Comparison of ENCODE assay signal across 10 mouse cellular contexts in the genomic region with DNA sequence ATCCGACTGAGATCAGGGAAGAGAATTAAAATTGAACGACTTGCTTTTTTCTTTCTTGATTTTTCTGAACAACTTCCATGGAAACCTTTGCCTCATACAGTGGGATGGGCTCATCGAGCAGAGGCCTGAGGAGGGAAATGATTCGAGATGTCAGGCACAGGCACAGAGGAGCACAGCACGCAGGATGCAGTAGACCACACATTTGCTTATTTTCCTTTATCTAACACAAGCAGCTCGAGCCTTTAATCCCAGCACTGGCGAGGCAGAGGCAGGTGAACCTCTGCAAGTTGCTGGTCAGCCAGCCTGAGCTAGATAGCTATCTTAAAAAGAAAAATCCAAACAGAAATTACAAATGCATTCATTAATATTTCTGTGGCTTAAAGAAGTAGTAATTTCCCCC. TPM values are rescaled to one million over a fixed set of nuclear protein-coding genes. Genes with fewer than 3 reads are reported as not detected.
DNase-seq lines count a peak whose midpoint lies in the region; ATAC-seq and TF ChIP-seq lines count a peak whose summit lies in the region.
"Had no signal": no experiment of that assay in that cellular context is flagged by ENCODE, and none has a peak within 500 bp of the region (broad histone marks: within the 10 kb centered on the region; RNA-seq: fewer than 3 reads in every experiment).

No protein-coding gene starts in this region.

- H3K4me3 ChIP-seq in hindbrain, embryonic 12.5 days = no peak overlapping the region
- H3K4me3 ChIP-seq in hindbrain, embryonic 11.5 days (ENCODE audit: low read depth, low read length) = no peak overlapping the region
- H3K4me3 ChIP-seq in C2C12 (ENCODE audit: insufficient read depth, poor library complexity, severe bottlenecking) = peak overlapping the region; percentile 14
- H3K4me3 ChIP-seq in embryonic facial prominence, embryonic 12.5 days = no peak overlapping the region
- peak overlapping the region; percentile 97 for H3K4me3 ChIP-seq in liver, postnatal 0 days (ENCODE audit: low read depth, low read length)

- no peak for TF ChIP-seq CTCF in C2C12 (IDR thresholded peaks at IDR 0.05; ENCODE audit: control insufficient read depth, insufficient read depth, insufficient read length)
- TF ChIP-seq CTCF in liver, postnatal 0 days (IDR thresholded peaks at IDR 0.05; ENCODE audit: low read depth) = no peak

- peaks cover 2% of the 10 kb centered on the region for H3K79me3 ChIP-seq in C2C12 (ENCODE audit: low read depth)

- ATAC-seq in hindbrain, embryonic 12.5 days (ENCODE audit: low FRiP score) = no peak
- no peak for ATAC-seq in hindbrain, embryonic 11.5 days (ENCODE audit: low FRiP score)
- no peak for ATAC-seq in embryonic facial prominence, embryonic 12.5 days (ENCODE audit: insufficient number of reproducible peaks, insufficient read depth, low FRiP score, low TSS enrichment)
- no peak for ATAC-seq in liver, postnatal 0 days
- no peak for ATAC-seq in monocyte, adult 5-6 weeks (replicated peaks; ENCODE audit: insufficient number of reproducible peaks, low FRiP score, low TSS enrichment, poor library complexity, severe bottlenecking)

- H3K9me3 ChIP-seq in hindbrain, embryonic 12.5 days (replicated peaks) = no peaks in the 10 kb centered on the region
- no peaks in the 10 kb centered on the region for H3K9me3 ChIP-seq in hindbrain, embryonic 11.5 days (ENCODE audit: control insufficient read depth, low read length)
- H3K9me3 ChIP-seq in embryonic facial prominence, embryonic 12.5 days = no peaks in the 10 kb centered on the region
- H3K9me3 ChIP-seq in liver, postnatal 0 days (ENCODE audit: low read length) = no peaks in the 10 kb centered on the region

- no peak; the same call in 1 of the 2 replicates for TF ChIP-seq EP300 in liver, postnatal 0 days (IDR thresholded peaks at IDR 0.05; ENCODE audit: low read depth)

- H3K4me1 ChIP-seq in hindbrain, embryonic 12.5 days = peaks cover 18% of the 10 kb centered on the region
- 0 out of 2 replicates have a peak, but pooled peaks cover 2% of the 10 kb centered on the region for H3K4me1 ChIP-seq in hindbrain, embryonic 11.5 days (replicated peaks; ENCODE audit: control insufficient read depth, insufficient read depth, low read length)
- peaks cover 14% of the 10 kb centered on the region for H3K4me1 ChIP-seq in embryonic facial prominence, embryonic 12.5 days
- peaks cover 15% of the 10 kb centered on the region for H3K4me1 ChIP-seq in liver, postnatal 0 days (ENCODE audit: insufficient read depth)

- no peaks in the 10 kb centered on the region for H3K27me3 ChIP-seq in hindbrain, embryonic 12.5 days
- H3K27me3 ChIP-seq in hindbrain, embryonic 11.5 days (ENCODE audit: control insufficient read depth, insufficient read depth, low read length) = no peaks in the 10 kb centered on the region
- H3K27me3 ChIP-seq in C2C12 (ENCODE audit: control insufficient read depth, insufficient read depth, insufficient read length) = no peaks in the 10 kb centered on the region
- H3K27me3 ChIP-seq in embryonic facial prominence, embryonic 12.5 days = no peaks in the 10 kb centered on the region
- H3K27me3 ChIP-seq in liver, postnatal 0 days (ENCODE audit: insufficient read depth, low read length) = no peaks in the 10 kb centered on the region

- peak overlapping the region; percentile 37 for H3ac ChIP-seq in C2C12 (ENCODE audit: control insufficient read depth, insufficient read length, low read depth)

- no peak overlapping the region for H3K27ac ChIP-seq in hindbrain, embryonic 12.5 days
- no peak overlapping the region for H3K27ac ChIP-seq in hindbrain, embryonic 11.5 days (ENCODE audit: low read depth, low read length)
- H3K27ac ChIP-seq in embryonic facial prominence, embryonic 12.5 days = no peak overlapping the region
- H3K27ac ChIP-seq in liver, postnatal 0 days (ENCODE audit: low read depth) = peak overlapping the region; percentile 84; the same call in 1 of the 2 replicates

- H3K9ac ChIP-seq in hindbrain, embryonic 12.5 days = no peak overlapping the region
- no peak overlapping the region for H3K9ac ChIP-seq in hindbrain, embryonic 11.5 days (ENCODE audit: low read depth, low read length)
- peak overlapping the region; percentile 24; the same call in 1 of the 2 replicates for H3K9ac ChIP-seq in embryonic facial prominence, embryonic 12.5 days
- peak overlapping the region; percentile 99 for H3K9ac ChIP-seq in liver, postnatal 0 days (replicated peaks)

- H3K36me3 ChIP-seq in hindbrain, embryonic 12.5 days = peaks cover 16% of the 10 kb centered on the region
- H3K36me3 ChIP-seq in hindbrain, embryonic 11.5 days (ENCODE audit: control insufficient read depth, insufficient read depth, low read length) = no peaks in the 10 kb centered on the region
- peaks cover 14% of the 10 kb centered on the region for H3K36me3 ChIP-seq in C2C12 (ENCODE audit: control insufficient read depth, insufficient read depth)
- peaks cover 14% of the 10 kb centered on the region for H3K36me3 ChIP-seq in embryonic facial prominence, embryonic 12.5 days
- H3K36me3 ChIP-seq in liver, postnatal 0 days (replicated peaks; ENCODE audit: insufficient read depth, low read length) = peaks cover 22% of the 10 kb centered on the region

- no peak for DNase-seq in hindbrain, embryonic 11.5 days (ENCODE audit: low spot score)
- DNase-seq in liver, postnatal 0 days = no peak
- no peak for DNase-seq in embryo, embryonic 11 days
- no peak for DNase-seq in kidney, adult 9 months
- DNase-seq: cerebellum, postnatal 36 days; spleen, adult 18-20 months had no signal

- WGBS in hindbrain, embryonic 12.5 days = 51% methylated on average over 7 of the region's 7 CpGs
- WGBS in hindbrain, embryonic 11.5 days = 55% methylated on average over 7 of the region's 7 CpGs
- WGBS in embryonic facial prominence, embryonic 12.5 days = 46% methylated on average over 7 of the region's 7 CpGs
- WGBS in liver, postnatal 0 days (ENCODE audit: insufficient replicate concordance) = 25% methylated on average over 7 of the region's 7 CpGs

- peak overlapping the region; percentile 84 for H3K4me2 ChIP-seq in hindbrain, embryonic 12.5 days (replicated peaks)
- no peak overlapping the region for H3K4me2 ChIP-seq in hindbrain, embryonic 11.5 days (replicated peaks; ENCODE audit: low read depth, low read length)
- H3K4me2 ChIP-seq in embryonic facial prominence, embryonic 12.5 days (replicated peaks) = no peak overlapping the region
- H3K4me2 ChIP-seq in liver, postnatal 0 days (ENCODE audit: low read depth, low read length) = peak overlapping the region; percentile 98

- peaks cover 14% of the 10 kb centered on the region for H3K79me2 ChIP-seq in C2C12 (ENCODE audit: control insufficient read depth, insufficient read depth)

TF ChIP-seq in C2C12, 6 proteins besides CTCF, POLR2A, EP300 and RAD21 (continues in another document):
- TF ChIP-seq FOSL1 (IDR thresholded peaks at IDR 0.05; ENCODE audit: insufficient read depth, low read length, poor library complexity, severe bottlenecking) (no peak), CEBPB (IDR thresholded peaks at IDR 0.05; ENCODE audit: low read depth) (no peak), USF1 (IDR thresholded peaks at IDR 0.05; ENCODE audit: low read depth) (no peak), MYOG (IDR thresholded peaks at IDR 0.05; ENCODE audit: control insufficient read depth, extremely low read depth, insufficient read length) (no peak), MYOD1 (IDR thresholded peaks at IDR 0.05; ENCODE audit: control insufficient read depth, insufficient read length, low read depth) (no peak)

RNA-seq across cellular contexts. Expression of gene Donson, which starts 1.2 kb away (rescaled TPM):
- polyA plus RNA-seq in hindbrain, embryonic 12.5 days (2016; fragmentation: Nextera tagmentation; extraction: Ambion mirVana) = 28.9 and 31.0 TPM in 2 replicates
- 33.4 and 38.5 TPM in 2 replicates for polyA plus RNA-seq in hindbrain, embryonic 11.5 days (2014; fragmentation: Nextera tagmentation; extraction: Ambion mirVana)
- polyA plus RNA-seq in C2C12 (2012; fragmentation: generic; extraction: Trizol) = 12.2 TPM
- polyA plus RNA-seq in embryonic facial prominence, embryonic 12.5 days (2016; fragmentation: Nextera tagmentation; extraction: Ambion mirVana) = 32.7 and 32.8 TPM in 2 replicates
- 12.4 and 14.2 TPM in 2 replicates for polyA plus RNA-seq in liver, postnatal 0 days (2015; fragmentation: Nextera tagmentation; extraction: Ambion mirVana)
- total RNA-seq in monocyte, adult 5-6 weeks (2017) = 44.3 to 63.9 TPM (median 50.9 TPM) in 3 replicates

RNA-seq across cellular contexts. Expression of gene Cryzl1, which starts 39.0 kb away (rescaled TPM):
- 81.1 and 83.4 TPM in 2 replicates for polyA plus RNA-seq in hindbrain, embryonic 12.5 days (2016; fragmentation: Nextera tagmentation; extraction: Ambion mirVana)
- 75.6 and 93.4 TPM in 2 replicates for polyA plus RNA-seq in hindbrain, embryonic 11.5 days (2014; fragmentation: Nextera tagmentation; extraction: Ambion mirVana)
- 16.7 TPM for polyA plus RNA-seq in C2C12 (2012; fragmentation: generic; extraction: Trizol)
- 69.1 and 70.1 TPM in 2 replicates for polyA plus RNA-seq in embryonic facial prominence, embryonic 12.5 days (2016; fragmentation: Nextera tagmentation; extraction: Ambion mirVana)
- 27.3 and 27.4 TPM in 2 replicates for polyA plus RNA-seq in liver, postnatal 0 days (2015; fragmentation: Nextera tagmentation; extraction: Ambion mirVana)
- 77.1 to 114 TPM (median 103 TPM) in 3 replicates for total RNA-seq in monocyte, adult 5-6 weeks (2017)

RNA-seq across cellular contexts. Expression of gene Itsn1, which starts 39.3 kb away (rescaled TPM):
- 79.2 and 83.0 TPM in 2 replicates for polyA plus RNA-seq in hindbrain, embryonic 12.5 days (2016; fragmentation: Nextera tagmentation; extraction: Ambion mirVana)
- 61.1 and 61.7 TPM in 2 replicates for polyA plus RNA-seq in hindbrain, embryonic 11.5 days (2014; fragmentation: Nextera tagmentation; extraction: Ambion mirVana)
- polyA plus RNA-seq in C2C12 (2012; fragmentation: generic; extraction: Trizol) = 24.3 TPM
- polyA plus RNA-seq in embryonic facial prominence, embryonic 12.5 days (2016; fragmentation: Nextera tagmentation; extraction: Ambion mirVana) = 39.6 and 43.2 TPM in 2 replicates
- polyA plus RNA-seq in liver, postnatal 0 days (2015; fragmentation: Nextera tagmentation; extraction: Ambion mirVana) = 17.5 and 19.7 TPM in 2 replicates
- 17.6 to 27.7 TPM (median 24.7 TPM) in 3 replicates for total RNA-seq in monocyte, adult 5-6 weeks (2017)

RNA-seq across cellular contexts. Expression of gene Son, which starts 42.5 kb away (rescaled TPM):
- polyA plus RNA-seq in hindbrain, embryonic 12.5 days (2016; fragmentation: Nextera tagmentation; extraction: Ambion mirVana) = 159 and 162 TPM in 2 replicates
- polyA plus RNA-seq in hindbrain, embryonic 11.5 days (2014; fragmentation: Nextera tagmentation; extraction: Ambion mirVana) = 141 and 180 TPM in 2 replicates
- 53.5 TPM for polyA plus RNA-seq in C2C12 (2012; fragmentation: generic; extraction: Trizol)
- 156 and 160 TPM in 2 replicates for polyA plus RNA-seq in embryonic facial prominence, embryonic 12.5 days (2016; fragmentation: Nextera tagmentation; extraction: Ambion mirVana)
- polyA plus RNA-seq in liver, postnatal 0 days (2015; fragmentation: Nextera tagmentation; extraction: Ambion mirVana) = 44.2 and 45.4 TPM in 2 replicates
- total RNA-seq in monocyte, adult 5-6 weeks (2017) = 374 to 473 TPM (median 406 TPM) in 3 replicates

RNA-seq across cellular contexts. Expression of gene Gart, which starts 43.0 kb away (rescaled TPM):
- polyA plus RNA-seq in hindbrain, embryonic 12.5 days (2016; fragmentation: Nextera tagmentation; extraction: Ambion mirVana) = 85.2 and 88.1 TPM in 2 replicates
- polyA plus RNA-seq in hindbrain, embryonic 11.5 days (2014; fragmentation: Nextera tagmentation; extraction: Ambion mirVana) = 82.5 and 94.2 TPM in 2 replicates
- polyA plus RNA-seq in C2C12 (2012; fragmentation: generic; extraction: Trizol) = 131 TPM
- polyA plus RNA-seq in embryonic facial prominence, embryonic 12.5 days (2016; fragmentation: Nextera tagmentation; extraction: Ambion mirVana) = 121 and 133 TPM in 2 replicates
- 30.3 and 33.4 TPM in 2 replicates for polyA plus RNA-seq in liver, postnatal 0 days (2015; fragmentation: Nextera tagmentation; extraction: Ambion mirVana)
- 45.6 to 47.6 TPM (median 47.0 TPM) in 3 replicates for total RNA-seq in monocyte, adult 5-6 weeks (2017)

Comparison
In these comparisons a context has a peak if more than half of its experiments do, and no peak if none do; other contexts are left out.
1. H3K4me2 ChIP-seq: peak in hindbrain, embryonic 12.5 days (single experiment) and liver, postnatal 0 days (single experiment); none in hindbrain, embryonic 11.5 days (single experiment) and embryonic facial prominence, embryonic 12.5 days (single experiment).
2. H3K4me3 ChIP-seq: peak in C2C12 (single experiment) and liver, postnatal 0 days (single experiment); none in hindbrain, embryonic 12.5 days (single experiment), hindbrain, embryonic 11.5 days (single experiment) and embryonic facial prominence, embryonic 12.5 days (single experiment).
3. H3K9ac ChIP-seq: peak in embryonic facial prominence, embryonic 12.5 days (single experiment) and liver, postnatal 0 days (single experiment); none in hindbrain, embryonic 12.5 days (single experiment) and hindbrain, embryonic 11.5 days (single experiment).